Mouse (Mus musculus): ENCODE measurements around the gene Sar1b. TPM values are rescaled to one million over a fixed set of nuclear protein-coding genes. Genes with fewer than 3 reads are reported as not detected.
A peak's percentile ranks its signal among the peaks of the same experiment; 100 is the strongest.

Sar1b gene
- polyA plus RNA-seq, 1 experiment, result 61.7 TPM

GRCm38 (mm10) chr11:51823271-51823670, 59.8 kb downstream of the Sar1b start:
- H3K79me2 ChIP-seq (ENCODE audit: control insufficient read depth, insufficient read depth), result no peaks in the 10 kb centered on the region
- no peak overlapping the region for H3K4me3 ChIP-seq
- peak overlapping the region; percentile 23 for H3K4me2 ChIP-seq (ENCODE audit: low read depth)
- H3K36me3 ChIP-seq (ENCODE audit: control insufficient read depth, insufficient read depth), result peaks cover 7% of the 10 kb centered on the region
- no peaks in the 10 kb centered on the region for H3K27me3 ChIP-seq (ENCODE audit: control insufficient read depth, insufficient read depth, insufficient read length)
- TF ChIP-seq CEBPB (IDR thresholded peaks at IDR 0.05; ENCODE audit: insufficient read depth, poor library complexity, severe bottlenecking) (peak; percentile 78; the same call in 1 of the 2 replicates), MYOD1 (IDR thresholded peaks at IDR 0.05; ENCODE audit: control insufficient read depth in 1 of 3, insufficient read length in 2 of 3, low read depth in 2 of 3) (no peak), TCF3 (IDR thresholded peaks at IDR 0.05; ENCODE audit: insufficient read length, low read depth) (no peak), E2F4 (IDR thresholded peaks at IDR 0.05; ENCODE audit: insufficient read depth) (no peak), MYOG (IDR thresholded peaks at IDR 0.05; ENCODE audit: control insufficient read depth in 1 of 3, insufficient read depth in 1 of 3, insufficient read length in 2 of 3, low read depth in 2 of 3) (peak in 1 of 3 experiments; percentile 10)
- H3ac ChIP-seq (ENCODE audit: control insufficient read depth, insufficient read length), result no peak overlapping the region

- peaks cover 7% of the 10 kb centered on the region for H3K36me3 ChIP-seq (ENCODE audit: control insufficient read depth, insufficient read depth)
- no peak overlapping the region for H3K4me3 ChIP-seq
- no peaks in the 10 kb centered on the region for H3K27me3 ChIP-seq (ENCODE audit: control insufficient read depth, insufficient read depth, insufficient read length)
- no peak overlapping the region for H3ac ChIP-seq (ENCODE audit: control insufficient read depth, insufficient read length)
- H3K79me2 ChIP-seq (ENCODE audit: control insufficient read depth, insufficient read depth), result no peaks in the 10 kb centered on the region
- no peak for TF ChIP-seq CEBPB (IDR thresholded peaks at IDR 0.05; ENCODE audit: insufficient read depth, poor library complexity, severe bottlenecking)
- TF ChIP-seq MYOG (IDR thresholded peaks at IDR 0.05; ENCODE audit: control insufficient read depth in 1 of 3, insufficient read depth in 1 of 3, insufficient read length in 2 of 3, low read depth in 2 of 3), result peak in 1 of 3 experiments; percentile 49
- no peak overlapping the region for H3K4me2 ChIP-seq (ENCODE audit: low read depth)
Observed at GRCm38 (mm10) chr11:51823963-51824753, 60.7 kb downstream of the Sar1b start.

GRCm38 (mm10) chr11:51824867-51825424, 61.5 kb downstream of the Sar1b start:
- Histone ChIP-seq H3K27me3 (ENCODE audit: control insufficient read depth, insufficient read depth, insufficient read length) (no peaks in the 10 kb centered on the region), H3ac (ENCODE audit: control insufficient read depth, insufficient read length) (no peak overlapping the region), H3K4me2 (ENCODE audit: low read depth) (no peak overlapping the region), H3K79me2 (ENCODE audit: control insufficient read depth, insufficient read depth) (no peaks in the 10 kb centered on the region), H3K4me3 (no peak overlapping the region), H3K36me3 (ENCODE audit: control insufficient read depth, insufficient read depth) (peaks cover 7% of the 10 kb centered on the region)
- TF ChIP-seq TCF3 (IDR thresholded peaks at IDR 0.05; ENCODE audit: insufficient read length, low read depth), result no peak
- no peak for TF ChIP-seq MYOG (IDR thresholded peaks at IDR 0.05; ENCODE audit: control insufficient read depth in 1 of 3, insufficient read depth in 1 of 3, insufficient read length in 2 of 3, low read depth in 2 of 3)
- no peak for TF ChIP-seq MYOD1 (IDR thresholded peaks at IDR 0.05; ENCODE audit: control insufficient read depth in 1 of 3, insufficient read length in 2 of 3, low read depth in 2 of 3)
- no peak for TF ChIP-seq USF1 (IDR thresholded peaks at IDR 0.05; ENCODE audit: low read depth)
- TF ChIP-seq REST (IDR thresholded peaks at IDR 0.05; ENCODE audit: insufficient read depth, insufficient read length), result no peak
- no peak for TF ChIP-seq SRF (IDR thresholded peaks at IDR 0.05; ENCODE audit: control insufficient read depth, insufficient read length, low read depth)
- TF ChIP-seq POLR2A (IDR thresholded peaks at IDR 0.05; ENCODE audit: insufficient read length, low read depth), result no peak
- TF ChIP-seq CEBPB (IDR thresholded peaks at IDR 0.05; ENCODE audit: insufficient read depth, poor library complexity, severe bottlenecking), result no peak
- no peak for TF ChIP-seq TCF12 (IDR thresholded peaks at IDR 0.05; ENCODE audit: insufficient read depth, poor library complexity, severe bottlenecking)
- TF ChIP-seq MAX (IDR thresholded peaks at IDR 0.05; ENCODE audit: low read depth), result no peak
- TF ChIP-seq E2F4 (IDR thresholded peaks at IDR 0.05; ENCODE audit: insufficient read depth), result no peak

- peak in 1 of 3 experiments; percentile 7 for TF ChIP-seq MYOD1 (IDR thresholded peaks at IDR 0.05; ENCODE audit: control insufficient read depth in 1 of 3, insufficient read length in 2 of 3, low read depth in 2 of 3)
- TF ChIP-seq POLR2AphosphoS2 (IDR thresholded peaks at IDR 0.05; ENCODE audit: insufficient read length, low read depth), result no peak
- no peaks in the 10 kb centered on the region for H3K36me3 ChIP-seq (ENCODE audit: control insufficient read depth, insufficient read depth)
- no peaks in the 10 kb centered on the region for H3K79me2 ChIP-seq (ENCODE audit: control insufficient read depth, insufficient read depth)
- H3ac ChIP-seq (ENCODE audit: control insufficient read depth, insufficient read length), result no peak overlapping the region
- no peak overlapping the region for H3K4me3 ChIP-seq
- H3K4me2 ChIP-seq (ENCODE audit: low read depth), result peak overlapping the region; percentile 43
- no peaks in the 10 kb centered on the region for H3K27me3 ChIP-seq (ENCODE audit: control insufficient read depth, insufficient read depth, insufficient read length)
Observed at GRCm38 (mm10) chr11:51831962-51832909, 68.7 kb downstream of the Sar1b start.

- Histone ChIP-seq H3K27me3 (ENCODE audit: control insufficient read depth, insufficient read depth, insufficient read length) (no peaks in the 10 kb centered on the region), H3K4me3 (no peak overlapping the region), H3ac (ENCODE audit: control insufficient read depth, insufficient read length) (no peak overlapping the region), H3K36me3 (ENCODE audit: control insufficient read depth, insufficient read depth) (no peaks in the 10 kb centered on the region), H3K4me2 (ENCODE audit: low read depth) (peak overlapping the region; percentile 12), H3K79me2 (ENCODE audit: control insufficient read depth, insufficient read depth) (no peaks in the 10 kb centered on the region)
- TF ChIP-seq MYOG (IDR thresholded peaks at IDR 0.05; ENCODE audit: control insufficient read depth in 1 of 3, insufficient read depth in 1 of 3, insufficient read length in 2 of 3, low read depth in 2 of 3) (no peak), CEBPB (IDR thresholded peaks at IDR 0.05; ENCODE audit: insufficient read depth, poor library complexity, severe bottlenecking) (no peak), POLR2A (IDR thresholded peaks at IDR 0.05; ENCODE audit: insufficient read length, low read depth) (no peak), USF1 (IDR thresholded peaks at IDR 0.05; ENCODE audit: low read depth) (no peak), TCF12 (IDR thresholded peaks at IDR 0.05; ENCODE audit: insufficient read depth, poor library complexity, severe bottlenecking) (no peak)
Observed at GRCm38 (mm10) chr11:51832992-51833391, 69.5 kb downstream of the Sar1b start.
